ENCODE assay signal across 17 mouse cellular contexts in genomic region chr10:67918194-67918899, GRCm38 (mm10). TPM values are rescaled to one million over a fixed set of nuclear protein-coding genes. Genes with fewer than 3 reads are reported as not detected.
DNase-seq lines count a peak whose midpoint lies in the region; ATAC-seq lines count a peak whose summit lies in the region.
"Had no signal": no experiment of that assay in that cellular context is flagged by ENCODE, and none has a peak within 500 bp of the region (broad histone marks: within the 10 kb centered on the region; RNA-seq: fewer than 3 reads in every experiment).

No protein-coding gene starts in this region.

- DNase-seq in forebrain, embryonic 11.5 days (ENCODE audit: low spot score): no peak
- DNase-seq in left cerebral cortex, adult 11 months (ENCODE audit: low spot score): peak; percentile 78
- DNase-seq in left cerebral cortex, postnatal 4 days: no peak
- peak; percentile 49 to 60 for DNase-seq in frontal cortex, postnatal 14 days (ENCODE audit: low spot score in 2 of 2)
- peak; percentile 62 to 77 for DNase-seq in right cerebral cortex, postnatal 36 days (ENCODE audit: low spot score in 2 of 2)
- no peak for DNase-seq in embryo, embryonic 11 days
- DNase-seq in heart, adult 18-20 months: no peak
- DNase-seq: cerebellum, adult 18-20 months; gastrocnemius, postnatal 25 days; kidney, adult 8-10 months had no signal

- H3K27me3 ChIP-seq in forebrain, embryonic 13.5 days: peaks cover 2% of the 10 kb centered on the region; the same call in 1 of the 2 replicates
- no peaks in the 10 kb centered on the region; the same call in 1 of the 2 replicates for H3K27me3 ChIP-seq in forebrain, embryonic 11.5 days (ENCODE audit: control insufficient read depth, insufficient read depth, low read length)
- H3K27me3 ChIP-seq: CH12.LX; heart, embryonic 12.5 days; hindbrain, embryonic 12.5 days had no signal

- H3K4me3 ChIP-seq in forebrain, embryonic 13.5 days: no peak overlapping the region
- H3K4me3 ChIP-seq in forebrain, embryonic 11.5 days (ENCODE audit: low read depth, low read length): no peak overlapping the region
- H3K4me3 ChIP-seq: heart, embryonic 12.5 days; hindbrain, embryonic 12.5 days; liver, embryonic 12.5 days; megakaryocyte, embryonic 14.5 days had no signal

- WGBS in forebrain, embryonic 13.5 days: 87% methylated on average over 4 of the region's 4 CpGs
- 82% methylated on average over 4 of the region's 4 CpGs for WGBS in forebrain, embryonic 11.5 days

- no peaks in the 10 kb centered on the region for H3K9me3 ChIP-seq in forebrain, embryonic 13.5 days (replicated peaks)
- H3K9me3 ChIP-seq in forebrain, embryonic 11.5 days (ENCODE audit: control insufficient read depth, low read length): no peaks in the 10 kb centered on the region
- H3K9me3 ChIP-seq: heart, embryonic 12.5 days; hindbrain, embryonic 12.5 days; liver, embryonic 12.5 days had no signal

- H3K9ac ChIP-seq in forebrain, embryonic 13.5 days: no peak overlapping the region
- H3K9ac ChIP-seq in forebrain, embryonic 11.5 days (ENCODE audit: low read length): no peak overlapping the region
- H3K9ac ChIP-seq: heart, embryonic 12.5 days; hindbrain, embryonic 12.5 days; liver, embryonic 12.5 days had no signal

- H3K4me2 ChIP-seq in forebrain, embryonic 13.5 days: no peak overlapping the region
- no peak overlapping the region for H3K4me2 ChIP-seq in forebrain, embryonic 11.5 days (ENCODE audit: low read depth, low read length, severe bottlenecking)
- H3K4me2 ChIP-seq: heart, embryonic 12.5 days; hindbrain, embryonic 12.5 days; liver, embryonic 12.5 days had no signal

- ATAC-seq in forebrain, embryonic 13.5 days: peak; percentile 45; the same call in 1 of the 2 replicates
- ATAC-seq in forebrain, embryonic 11.5 days (replicated peaks; ENCODE audit: low FRiP score): no peak
- ATAC-seq: activated CD4-positive, CD25-positive, alpha-beta regulatory T cell, adult 4 months; liver, embryonic 12.5 days had no signal

- no peaks in the 10 kb centered on the region for H3K4me1 ChIP-seq in forebrain, embryonic 13.5 days
- no peaks in the 10 kb centered on the region for H3K4me1 ChIP-seq in forebrain, embryonic 11.5 days (replicated peaks; ENCODE audit: control insufficient read depth, insufficient read depth, low read length)
- H3K4me1 ChIP-seq: heart, embryonic 12.5 days; hindbrain, embryonic 12.5 days; liver, embryonic 12.5 days; megakaryocyte, embryonic 14.5 days had no signal

- intact Hi-C loops in left cerebral cortex, postnatal 4 days (cut with DNase I): no loop called here

- H3K36me3 ChIP-seq in forebrain, embryonic 13.5 days (ENCODE audit: poor library complexity, severe bottlenecking): no peaks in the 10 kb centered on the region
- no peaks in the 10 kb centered on the region for H3K36me3 ChIP-seq in forebrain, embryonic 11.5 days (ENCODE audit: control insufficient read depth, insufficient read depth, low read length)
- H3K36me3 ChIP-seq: heart, embryonic 12.5 days; hindbrain, embryonic 12.5 days; liver, embryonic 12.5 days had no signal

- H3K27ac ChIP-seq in forebrain, embryonic 13.5 days: no peak overlapping the region
- H3K27ac ChIP-seq in forebrain, embryonic 11.5 days (ENCODE audit: low read depth, low read length): no peak overlapping the region
- H3K27ac ChIP-seq: hindbrain, embryonic 12.5 days; liver, embryonic 12.5 days had no signal

RNA-seq across cellular contexts. Expression of gene Zfp365, which starts 5.9 kb away (rescaled TPM):
- polyA plus RNA-seq in forebrain, embryonic 13.5 days (2015; fragmentation: Nextera tagmentation; extraction: Ambion mirVana): 2.6 and 3.0 TPM in 2 replicates
- polyA plus RNA-seq in forebrain, embryonic 11.5 days (2014; fragmentation: Nextera tagmentation; extraction: Ambion mirVana): 3.4 and 3.8 TPM in 2 replicates
- 10 to 100 TPM; 41.9 to 44.5 TPM for total RNA-seq in left cerebral cortex, postnatal 4 days (2021)
- total RNA-seq in heart, adult 18-20 months (2021): under 1 TPM; 0.23 to 0.37 TPM

Comparison
In these comparisons a context has a peak if more than half of its experiments do, and no peak if none do; other contexts are left out.
1. DNase-seq: peak in left cerebral cortex, adult 11 months (single experiment), frontal cortex, postnatal 14 days (2 of 2) and right cerebral cortex, postnatal 36 days (2 of 2); none in forebrain, embryonic 11.5 days (single experiment), left cerebral cortex, postnatal 4 days (single experiment), embryo, embryonic 11 days (single experiment) and heart, adult 18-20 months (0 of 2).
2. RNA of gene Zfp365, which starts 5.9 kb away (total RNA-seq): 41.9 to 44.5 TPM in left cerebral cortex, postnatal 4 days; 0.23 to 0.37 TPM in heart, adult 18-20 months; every median in the first group is over 10 times any median in the second.